Mouse (Mus musculus) bone marrow macrophage, adult 2 months (primary cell): ENCODE measurements around the gene Srrm2.

Source experiments
- CTCF ChIP-seq: IDR thresholded peaks from 2 replicates; pipeline ENCODE4 v1.5.1; 2012; ENCODE audit warnings: low read depth, mild to moderate bottlenecking, low read length, moderate library complexity
- POLR2A ChIP-seq: IDR thresholded peaks from 2 replicates; pipeline ENCODE4 v1.6.1; 2012; ENCODE audit warnings: mild to moderate bottlenecking, low read depth, low read length, borderline replicate concordance

DNA sequence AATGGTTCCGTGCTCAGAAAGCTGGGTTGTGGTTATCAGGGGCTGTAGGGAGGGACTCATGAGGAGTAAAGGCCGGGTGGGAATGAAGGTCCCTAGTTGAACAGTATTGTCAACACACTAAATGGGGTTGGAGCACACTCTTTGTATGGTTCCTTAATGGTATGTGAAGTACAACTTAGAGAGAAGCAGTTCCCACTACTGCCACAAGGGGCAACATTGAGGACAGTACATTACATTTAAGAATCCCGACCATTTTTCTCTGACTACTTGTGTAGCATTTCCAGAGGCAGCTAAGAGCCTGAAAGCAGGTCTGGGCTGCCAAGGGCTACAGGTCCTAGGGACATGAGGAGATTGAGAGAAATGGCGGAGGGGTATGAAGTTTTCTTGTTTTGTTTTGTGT lies 50.8 kb downstream of the Srrm2 start:
- TF ChIP-seq CTCF (0 out of 2 replicates have a peak, but pooled peaks have one; percentile 26), POLR2A (no peak)
